Mouse (Mus musculus) ES-Bruce4 (cell line): Measurements from ENCODE around the gene Pgbd5. TPM values are rescaled to one million over a fixed set of nuclear protein-coding genes. Genes with fewer than 3 reads are reported as not detected.

Experiments used
- H3K27ac ChIP-seq: 2 replicates; pipeline ENCODE4 v1.5.1; 2012; ENCODE audit warnings: low read length, inconsistent platforms; ENCODE audit not compliant: insufficient read depth
- H3K27me3 ChIP-seq: 2 replicates; pipeline ENCODE4 v1.6.1; 2012; ENCODE audit warnings: mild to moderate bottlenecking, low read length, inconsistent platforms; ENCODE audit not compliant: control insufficient read depth, poor library complexity, insufficient read depth, severe bottlenecking
- H3K36me3 ChIP-seq: 2 replicates; pipeline ENCODE4 v1.6.1; 2012; ENCODE audit warnings: inconsistent platforms, mild to moderate bottlenecking, low read length, moderate library complexity; ENCODE audit not compliant: control insufficient read depth, poor library complexity, insufficient read depth, severe bottlenecking
- H3K4me1 ChIP-seq: one replicate; pipeline ENCODE4 v1.8.1; 2011; ENCODE audit warnings: low read length; ENCODE audit not compliant: control insufficient read depth, insufficient read depth
- H3K4me3 ChIP-seq: 2 replicates; pipeline ENCODE4 v1.5.1; 2011; ENCODE audit warnings: low read depth, mild to moderate bottlenecking, low read length
- H3K9ac ChIP-seq: 2 replicates; pipeline ENCODE4 v1.6.1; 2012; ENCODE audit warnings: low read depth, mild to moderate bottlenecking, inconsistent platforms; ENCODE audit not compliant: poor library complexity, severe bottlenecking
- H3K9me3 ChIP-seq: replicated peaks from 2 replicates; pipeline ENCODE4 v1.6.1; 2012; ENCODE audit warnings: mild to moderate bottlenecking, low read length, inconsistent platforms; ENCODE audit not compliant: control insufficient read depth, poor library complexity, insufficient read depth, severe bottlenecking
- CTCF ChIP-seq: IDR thresholded peaks from one replicate; pipeline ENCODE4 v1.8.1; 2011; ENCODE audit warnings: low read depth, low read length
- EP300 ChIP-seq: IDR thresholded peaks from 2 replicates; pipeline ENCODE4 v1.6.1; 2011; ENCODE audit warnings: low read depth, low read length; ENCODE audit not compliant: insufficient read depth
- POLR2A ChIP-seq: IDR thresholded peaks from one replicate; pipeline ENCODE4 v1.8.1; 2011; ENCODE audit warnings: low read length; ENCODE audit not compliant: insufficient read depth
- polyA plus RNA-seq: library from polyadenylated mRNA; stranded (reverse); fragments of >200 nt; gene quantifications from 2 replicates; pipeline ENCODE4 v1.2.4, GENCODE M21; 2011; ENCODE audit warnings: low read depth; ENCODE audit not compliant: missing spikeins, insufficient read depth, insufficient read length

The Pgbd5 gene
- polyA plus RNA-seq, 1 experiment: 4.0 TPM

DNA sequence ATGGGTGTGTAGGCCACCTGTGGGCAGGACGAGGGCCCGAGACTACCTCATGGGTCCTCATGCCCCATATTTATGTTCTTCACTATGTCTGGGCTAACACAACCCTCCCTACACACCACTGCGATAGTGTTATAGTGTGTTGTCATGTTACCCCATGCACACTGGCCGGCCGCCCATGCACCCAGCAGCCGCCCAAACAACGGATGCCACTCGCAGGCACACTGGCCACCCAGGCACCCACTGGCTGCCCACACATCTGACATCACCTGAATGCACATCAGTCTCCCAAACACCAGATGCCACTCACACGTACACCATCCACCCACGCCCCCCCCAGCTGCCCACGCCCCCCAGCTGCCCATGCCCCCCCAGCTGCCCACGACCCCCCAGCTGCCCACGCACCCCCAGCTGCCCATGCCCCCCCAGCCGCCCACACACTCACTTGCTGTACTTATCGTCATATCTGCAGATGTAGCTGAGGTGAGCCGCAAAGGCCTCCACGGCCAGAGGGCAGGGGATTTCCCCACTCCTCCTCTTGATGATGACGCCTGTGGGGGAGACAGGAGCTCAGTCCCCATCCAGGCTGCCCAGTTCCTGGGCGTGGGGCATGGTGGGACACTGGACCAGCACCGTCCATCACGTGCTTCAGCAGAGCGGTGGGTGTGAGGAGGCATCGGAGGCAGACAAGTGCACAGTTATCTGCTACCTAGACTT lies 67.9 kb downstream of the Pgbd5 start:
- Histone ChIP-seq H3K4me3 (no peak overlapping the region), H3K27me3 (no peaks in the 10 kb centered on the region)
- no peak for TF ChIP-seq POLR2A
- no peak for TF ChIP-seq CTCF
- TF ChIP-seq EP300: no peak

GRCm38 (mm10) chr8:124370422-124371183 lies 68.9 kb downstream of the Pgbd5 start:
- H3K4me1 ChIP-seq: no peaks in the 10 kb centered on the region
- no peak overlapping the region for H3K9ac ChIP-seq
- TF ChIP-seq EP300: no peak
- TF ChIP-seq POLR2A: no peak
- no peak for TF ChIP-seq CTCF
- H3K36me3 ChIP-seq: no peaks in the 10 kb centered on the region
- H3K27ac ChIP-seq: no peak overlapping the region
- H3K9me3 ChIP-seq: no peaks in the 10 kb centered on the region
- no peaks in the 10 kb centered on the region for H3K27me3 ChIP-seq
- H3K4me3 ChIP-seq: no peak overlapping the region

More for the DNA sequence above, 67.9 kb downstream of the Pgbd5 start:
- no peaks in the 10 kb centered on the region for H3K4me1 ChIP-seq
- no peaks in the 10 kb centered on the region for H3K9me3 ChIP-seq
- no peak overlapping the region for H3K27ac ChIP-seq
- no peaks in the 10 kb centered on the region for H3K36me3 ChIP-seq
- H3K9ac ChIP-seq: no peak overlapping the region

GRCm38 (mm10) chr8:124368213-124368612 lies 71.2 kb downstream of the Pgbd5 start:
- no peak for TF ChIP-seq EP300
- TF ChIP-seq CTCF: peak; percentile 98
- no peaks in the 10 kb centered on the region for H3K4me1 ChIP-seq
- no peaks in the 10 kb centered on the region for H3K27me3 ChIP-seq
- no peak overlapping the region for H3K4me3 ChIP-seq
- no peak overlapping the region for H3K9ac ChIP-seq
- no peaks in the 10 kb centered on the region for H3K36me3 ChIP-seq
- H3K9me3 ChIP-seq: no peaks in the 10 kb centered on the region
- H3K27ac ChIP-seq: no peak overlapping the region

- H3K9ac ChIP-seq: peak overlapping the region; percentile 42; the same call in 1 of the 2 replicates
- H3K27me3 ChIP-seq: no peaks in the 10 kb centered on the region
- H3K4me1 ChIP-seq: no peaks in the 10 kb centered on the region
- no peak overlapping the region for H3K27ac ChIP-seq
- H3K4me3 ChIP-seq: peak overlapping the region; percentile 47; the same call in 1 of the 2 replicates
- no peaks in the 10 kb centered on the region for H3K9me3 ChIP-seq
- no peak for TF ChIP-seq POLR2A
- TF ChIP-seq EP300: no peak
- TF ChIP-seq CTCF: no peak
- no peaks in the 10 kb centered on the region for H3K36me3 ChIP-seq
Observed at GRCm38 (mm10) chr8:124363337-124363736, 76.1 kb downstream of the Pgbd5 start.

GRCm38 (mm10) chr8:124362589-124362988 lies 76.9 kb downstream of the Pgbd5 start:
- no peaks in the 10 kb centered on the region for H3K9me3 ChIP-seq
- no peaks in the 10 kb centered on the region for H3K36me3 ChIP-seq
- no peaks in the 10 kb centered on the region for H3K27me3 ChIP-seq
- no peak overlapping the region for H3K27ac ChIP-seq
- H3K9ac ChIP-seq: 0 out of 2 replicates have a peak overlapping the region, but pooled peaks have one; percentile 42
- TF ChIP-seq CTCF (no peak), POLR2A (no peak), EP300 (no peak)
- H3K4me3 ChIP-seq: no peak overlapping the region
- H3K4me1 ChIP-seq: no peaks in the 10 kb centered on the region

DNA sequence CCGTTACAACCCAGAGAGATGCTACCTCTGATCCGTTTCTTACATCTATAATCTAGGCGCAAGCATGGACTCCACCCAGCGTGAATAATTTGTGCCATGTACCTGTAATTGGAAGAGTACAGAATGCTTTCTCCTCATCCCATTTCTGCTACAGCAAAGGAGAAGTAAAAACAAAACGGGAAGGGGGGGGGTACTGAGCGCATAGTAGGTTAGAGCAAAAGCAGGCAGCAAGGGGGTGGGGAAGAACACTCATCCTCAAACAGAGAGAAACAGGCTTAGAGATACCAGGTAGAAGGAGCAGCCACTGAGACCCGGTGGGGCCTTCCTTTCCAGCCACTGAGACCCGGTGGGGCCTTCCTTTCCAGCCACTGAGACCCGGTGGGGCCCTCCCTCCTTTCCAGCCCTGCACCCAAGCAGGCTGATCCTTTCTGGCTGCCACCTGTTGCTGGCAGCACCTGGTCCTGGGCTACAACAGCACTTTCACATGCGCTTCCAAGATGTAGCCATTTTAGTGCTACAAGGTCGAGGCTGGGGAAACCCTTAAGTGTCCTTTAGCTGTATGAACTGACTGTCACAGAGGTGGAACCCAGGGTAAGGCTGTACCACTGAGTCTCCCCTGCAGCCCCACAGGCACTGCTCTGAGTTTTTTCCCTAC lies 77.6 kb downstream of the Pgbd5 start:
- Histone ChIP-seq H3K9ac (no peak overlapping the region), H3K4me1 (no peaks in the 10 kb centered on the region), H3K27ac (no peak overlapping the region), H3K27me3 (no peaks in the 10 kb centered on the region), H3K4me3 (no peak overlapping the region), H3K36me3 (no peaks in the 10 kb centered on the region), H3K9me3 (no peaks in the 10 kb centered on the region)
- TF ChIP-seq POLR2A (no peak), EP300 (no peak), CTCF (no peak)
